Mouse (Mus musculus): Measurements from ENCODE around the gene Gm26727. TPM values are rescaled to one million over a fixed set of nuclear protein-coding genes. Genes with fewer than 3 reads are reported as not detected.
"Not testable (repeated sequence)": the region's sequence is repeated elsewhere in the genome, so short reads cannot be mapped to it uniquely, and the experiment has no call there.

Gene Gm26727
- not detected in 2 replicates for polyA plus RNA-seq (2015; fragmentation: Nextera tagmentation; extraction: Ambion mirVana)

GRCm38 (mm10) chr2:67433081-67433480 is at the start of gene Gm26727:
Gene Gm26727, minus strand, starts transcription at chr2:67433181.
- Histone ChIP-seq H3K36me3 (no peaks in the 10 kb centered on the region), H3K4me1 (replicated peaks) (no peaks in the 10 kb centered on the region), H3K9me3 (replicated peaks) (no peaks in the 10 kb centered on the region), H3K27ac (no peak within 1 kb of the TSS), H3K4me3 (no peak within 1 kb of the TSS), H3K9ac (no peak within 1 kb of the TSS), H3K4me2 (no peak within 1 kb of the TSS), H3K27me3 (no peaks in the 10 kb centered on the region)
- no peak for ATAC-seq (replicated peaks; ENCODE audit: insufficient number of reproducible peaks, insufficient read depth, low FRiP score, low read depth)
- WGBS: 52% methylated on average over 2 of the region's 2 CpGs

- Histone ChIP-seq H3K4me3 (no peak overlapping the region), H3K27me3 (no peaks in the 10 kb centered on the region), H3K4me2 (no peak overlapping the region), H3K9ac (no peak overlapping the region), H3K4me1 (replicated peaks) (0 out of 2 replicates have a peak, but pooled peaks cover 2% of the 10 kb centered on the region), H3K9me3 (replicated peaks) (no peaks in the 10 kb centered on the region), H3K36me3 (no peaks in the 10 kb centered on the region), H3K27ac (no peak overlapping the region)
- no peak for ATAC-seq (replicated peaks; ENCODE audit: insufficient number of reproducible peaks, insufficient read depth, low FRiP score, low read depth)
- WGBS: 49% methylated on average over 3 of the region's 3 CpGs
Observed at GRCm38 (mm10) chr2:67481051-67481450, 48.1 kb upstream of the Gm26727 start.

- 0 out of 2 replicates have a peak, but pooled peaks cover 2% of the 10 kb centered on the region for H3K4me1 ChIP-seq (replicated peaks)
- 12% methylated on average over 6 of the region's 6 CpGs for whole genome bisulfite sequencing
- no peak for ATAC-seq (replicated peaks; ENCODE audit: insufficient number of reproducible peaks, insufficient read depth, low FRiP score, low read depth)
Observed at GRCm38 (mm10) chr2:67477753-67478152, 44.8 kb upstream of the Gm26727 start.

GRCm38 (mm10) chr2:67470030-67470429 is 37.0 kb upstream of the Gm26727 start:
- H3K9me3 ChIP-seq (replicated peaks); H3K4me2 ChIP-seq; H3K27ac ChIP-seq; H3K9ac ChIP-seq; H3K4me3 ChIP-seq; H3K36me3 ChIP-seq; H3K27me3 ChIP-seq; ATAC-seq (replicated peaks; ENCODE audit: insufficient number of reproducible peaks, insufficient read depth, low FRiP score, low read depth); H3K4me1 ChIP-seq (replicated peaks): not testable (repeated sequence)
- WGBS: 52% methylated on average over 5 of the region's 5 CpGs

More at GRCm38 (mm10) chr2:67477753-67478152, 44.8 kb upstream of the Gm26727 start:
- Histone ChIP-seq H3K27ac (no peak overlapping the region), H3K4me3 (no peak overlapping the region), H3K36me3 (no peaks in the 10 kb centered on the region), H3K9ac (no peak overlapping the region), H3K27me3 (no peaks in the 10 kb centered on the region), H3K9me3 (replicated peaks) (no peaks in the 10 kb centered on the region), H3K4me2 (no peak overlapping the region)

- H3K27ac ChIP-seq: no peak overlapping the region
- H3K36me3 ChIP-seq: no peaks in the 10 kb centered on the region
- no peaks in the 10 kb centered on the region for H3K9me3 ChIP-seq (replicated peaks)
- H3K4me1 ChIP-seq (replicated peaks): no peaks in the 10 kb centered on the region
- 75% methylated on average over 7 of the region's 7 CpGs for WGBS
- H3K27me3 ChIP-seq: no peaks in the 10 kb centered on the region
- ATAC-seq (replicated peaks; ENCODE audit: insufficient number of reproducible peaks, insufficient read depth, low FRiP score, low read depth): no peak
- no peak overlapping the region for H3K4me2 ChIP-seq
- no peak overlapping the region for H3K9ac ChIP-seq
- no peak overlapping the region for H3K4me3 ChIP-seq
Observed at GRCm38 (mm10) chr2:67467036-67467435, 34.1 kb upstream of the Gm26727 start.

- no peak overlapping the region for H3K4me2 ChIP-seq
- ATAC-seq (replicated peaks; ENCODE audit: insufficient number of reproducible peaks, insufficient read depth, low FRiP score, low read depth): no peak
- no peaks in the 10 kb centered on the region for H3K4me1 ChIP-seq (replicated peaks)
- no peak overlapping the region for H3K9ac ChIP-seq
- no peak overlapping the region for H3K4me3 ChIP-seq
- H3K27me3 ChIP-seq: no peaks in the 10 kb centered on the region
- no peaks in the 10 kb centered on the region for H3K36me3 ChIP-seq
- no peaks in the 10 kb centered on the region for H3K9me3 ChIP-seq (replicated peaks)
- no peak overlapping the region for H3K27ac ChIP-seq
- 65% methylated on average over 3 of the region's 3 CpGs for WGBS
Observed at GRCm38 (mm10) chr2:67460857-67461256, 27.9 kb upstream of the Gm26727 start.

- Histone ChIP-seq H3K4me2 (0 out of 2 replicates have a peak overlapping the region, but pooled peaks have one; percentile 7), H3K36me3 (no peaks in the 10 kb centered on the region), H3K4me3 (no peak overlapping the region; the same call in 1 of the 2 replicates), H3K9me3 (replicated peaks) (no peaks in the 10 kb centered on the region), H3K9ac (no peak overlapping the region), H3K27me3 (no peaks in the 10 kb centered on the region), H3K4me1 (replicated peaks) (no peaks in the 10 kb centered on the region), H3K27ac (no peak overlapping the region)
- ATAC-seq (replicated peaks; ENCODE audit: insufficient number of reproducible peaks, insufficient read depth, low FRiP score, low read depth): no peak
- 64% methylated on average over 12 of the region's 12 CpGs for WGBS
Observed at GRCm38 (mm10) chr2:67447206-67447605, 14.2 kb upstream of the Gm26727 start.

GRCm38 (mm10) chr2:67446772-67447171 is 13.8 kb upstream of the Gm26727 start:
- Histone ChIP-seq H3K4me1 (replicated peaks) (no peaks in the 10 kb centered on the region), H3K4me2 (no peak overlapping the region), H3K36me3 (no peaks in the 10 kb centered on the region), H3K9ac (no peak overlapping the region), H3K9me3 (replicated peaks) (no peaks in the 10 kb centered on the region), H3K27ac (no peak overlapping the region), H3K27me3 (no peaks in the 10 kb centered on the region), H3K4me3 (no peak overlapping the region)
- ATAC-seq (replicated peaks; ENCODE audit: insufficient number of reproducible peaks, insufficient read depth, low FRiP score, low read depth): no peak
- 45% methylated on average over 1 of the region's 1 CpGs for WGBS

GRCm38 (mm10) chr2:67445780-67446179 is 12.8 kb upstream of the Gm26727 start, which contains the start of gene Xirp2:
Gene Xirp2, plus strand, starts transcription at chr2:67446002.
- Histone ChIP-seq H3K27me3 (no peaks in the 10 kb centered on the region), H3K36me3 (no peaks in the 10 kb centered on the region), H3K4me2 (no peak within 1 kb of the TSS), H3K27ac (no peak within 1 kb of the TSS), H3K9me3 (replicated peaks) (no peaks in the 10 kb centered on the region), H3K9ac (no peak within 1 kb of the TSS), H3K4me1 (replicated peaks) (no peaks in the 10 kb centered on the region), H3K4me3 (no peak within 1 kb of the TSS)
- 49% methylated on average over 3 of the region's 3 CpGs for WGBS
- ATAC-seq (replicated peaks; ENCODE audit: insufficient number of reproducible peaks, insufficient read depth, low FRiP score, low read depth): no peak

GRCm38 (mm10) chr2:67438309-67438708 is 5.3 kb upstream of the Gm26727 start:
- no peak overlapping the region for H3K4me2 ChIP-seq
- no peaks in the 10 kb centered on the region for H3K4me1 ChIP-seq (replicated peaks)
- no peak overlapping the region for H3K9ac ChIP-seq
- ATAC-seq (replicated peaks; ENCODE audit: insufficient number of reproducible peaks, insufficient read depth, low FRiP score, low read depth): no peak
- H3K27ac ChIP-seq: no peak overlapping the region
- no peaks in the 10 kb centered on the region for H3K36me3 ChIP-seq
- WGBS: 49% methylated on average over 8 of the region's 8 CpGs
- no peaks in the 10 kb centered on the region for H3K27me3 ChIP-seq
- no peak overlapping the region for H3K4me3 ChIP-seq
- no peaks in the 10 kb centered on the region for H3K9me3 ChIP-seq (replicated peaks)

- H3K4me2 ChIP-seq: no peak overlapping the region
- no peak for ATAC-seq (replicated peaks; ENCODE audit: insufficient number of reproducible peaks, insufficient read depth, low FRiP score, low read depth)
- no peak overlapping the region for H3K9ac ChIP-seq
- no peak overlapping the region for H3K4me3 ChIP-seq
- H3K4me1 ChIP-seq (replicated peaks): no peaks in the 10 kb centered on the region
- no peaks in the 10 kb centered on the region for H3K27me3 ChIP-seq
- H3K9me3 ChIP-seq (replicated peaks): no peaks in the 10 kb centered on the region
- H3K27ac ChIP-seq: no peak overlapping the region
- WGBS: 73% methylated on average over 1 of the region's 1 CpGs
- H3K36me3 ChIP-seq: no peaks in the 10 kb centered on the region
Observed at GRCm38 (mm10) chr2:67422799-67423198, 10.2 kb downstream of the Gm26727 start.

GRCm38 (mm10) chr2:67420853-67421252 is 12.1 kb downstream of the Gm26727 start:
- Histone ChIP-seq H3K9ac (no peak overlapping the region), H3K4me2 (no peak overlapping the region), H3K9me3 (replicated peaks) (no peaks in the 10 kb centered on the region), H3K4me1 (replicated peaks) (no peaks in the 10 kb centered on the region), H3K27me3 (no peaks in the 10 kb centered on the region), H3K36me3 (no peaks in the 10 kb centered on the region), H3K27ac (no peak overlapping the region), H3K4me3 (no peak overlapping the region)
- no peak for ATAC-seq (replicated peaks; ENCODE audit: insufficient number of reproducible peaks, insufficient read depth, low FRiP score, low read depth)
